Mouse (Mus musculus) liver, embryonic 14.5 days (tissue): ENCODE results near the gene Mrpl33. TPM values are rescaled to one million over a fixed set of nuclear protein-coding genes. Genes with fewer than 3 reads are reported as not detected.

Experiments
- ATAC-seq: fragments of 200-750 bp; cut with Nextera tagmentation; 2 replicates; pipeline ENCODE4 v1.8.0; 2017; ENCODE audit warnings: moderate number of reproducible peaks, mild to moderate bottlenecking, moderate library complexity; ENCODE audit not compliant: insufficient read depth
- DNase-seq, 3 experiments: peaks; one replicate each; pipeline ENCODE4 v3.0.0-alpha.2; 2012 to 2013; ENCODE audit warnings: low read depth in 3 of 3, low spot score in 3 of 3
- H3K27ac ChIP-seq: fragments of 300-500 bp; sonication (generic); 2 replicates; pipeline ENCODE4 v1.5.1; 2014; ENCODE audit warnings: moderate library complexity, mild to moderate bottlenecking, control low read depth, inconsistent platforms
- H3K27me3 ChIP-seq: fragments of 300-500 bp; sonication (generic); 2 replicates; pipeline ENCODE4 v1.6.1; 2014; ENCODE audit warnings: mild to moderate bottlenecking, low read length, moderate library complexity; ENCODE audit not compliant: control insufficient read depth, insufficient read depth
- H3K36me3 ChIP-seq: fragments of 300-500 bp; sonication (generic); replicated peaks from 2 replicates; pipeline ENCODE4 v1.6.1; 2014; ENCODE audit warnings: low read depth; ENCODE audit not compliant: control insufficient read depth, insufficient read depth
- H3K4me1 ChIP-seq, 2 experiments: fragments of 200-500 bp in 1 of 2; fragments of 300-500 bp in 1 of 2; sonication (generic) in 1 of 2; replicated peaks; 2 replicates each; pipeline ENCODE4 v1.6.1; 2012 to 2014; ENCODE audit warnings: antibody characterized with exemption in 1 of 2, inconsistent platforms in 1 of 2, low read length in 1 of 2; ENCODE audit not compliant: control insufficient read depth in 2 of 2, insufficient read depth in 2 of 2
- H3K4me2 ChIP-seq: fragments of 300-500 bp; sonication (generic); 2 replicates; pipeline ENCODE4 v1.6.1; 2014; ENCODE audit warnings: low read depth, mild to moderate bottlenecking, control low read depth, moderate library complexity
- H3K4me3 ChIP-seq, 2 experiments: fragments of 200-500 bp in 1 of 2; fragments of 300-500 bp in 1 of 2; sonication (generic) in 1 of 2; 2 replicates each; pipeline ENCODE4 v1.5.1; 2012 to 2014; ENCODE audit warnings: low read depth in 2 of 2, low read length in 2 of 2, mild to moderate bottlenecking in 2 of 2, control low read depth in 1 of 2, inconsistent platforms in 1 of 2, moderate library complexity in 1 of 2; ENCODE audit not compliant: insufficient read depth in 1 of 2
- H3K9ac ChIP-seq: fragments of 300-500 bp; sonication (generic); replicated peaks from 2 replicates; pipeline ENCODE4 v1.6.1; 2014; ENCODE audit warnings: mild to moderate bottlenecking, control low read depth, moderate library complexity
- H3K9me3 ChIP-seq: fragments of 300-500 bp; sonication (generic); 2 replicates; pipeline ENCODE4 v1.6.1; 2016; ENCODE audit warnings: low read length, mixed read lengths; ENCODE audit not compliant: control insufficient read depth
- CTCF ChIP-seq: IDR thresholded peaks from 2 replicates; pipeline ENCODE4 v1.5.1; 2016; ENCODE audit warnings: antibody characterized with exemption, low read depth, control low read depth
- EP300 ChIP-seq: IDR thresholded peaks from 2 replicates; pipeline ENCODE4 v1.6.1; 2016; ENCODE audit warnings: antibody characterized with exemption, low read depth
- WGBS: fragments of 180-500 bp; shearing (Covaris S2); extraction: QIAGEN DNeasy Blood & Tissue Kit; methylation state at CpG from one replicate; pipeline ENCODE4 v1.1.7; 2014; ENCODE audit not compliant: insufficient replicate concordance; 5-methylcytosine and 5-hydroxymethylcytosine counted together
- polyA plus RNA-seq, 2 experiments: library from polyadenylated mRNA; depleted of rRNA in 1 of 2; stranded (reverse) in 1 of 2; unstranded in 1 of 2; fragments of >200 nt; fragmentation: Nextera tagmentation in 1 of 2; extraction: Ambion mirVana in 1 of 2; gene quantifications; 2 replicates each; pipeline versions ENCODE4 v1.2.1 to v1.2.3; 2012 to 2014

Mrpl33 gene
- polyA plus RNA-seq, 2 experiments, result 80.0 to 219 TPM

DNA sequence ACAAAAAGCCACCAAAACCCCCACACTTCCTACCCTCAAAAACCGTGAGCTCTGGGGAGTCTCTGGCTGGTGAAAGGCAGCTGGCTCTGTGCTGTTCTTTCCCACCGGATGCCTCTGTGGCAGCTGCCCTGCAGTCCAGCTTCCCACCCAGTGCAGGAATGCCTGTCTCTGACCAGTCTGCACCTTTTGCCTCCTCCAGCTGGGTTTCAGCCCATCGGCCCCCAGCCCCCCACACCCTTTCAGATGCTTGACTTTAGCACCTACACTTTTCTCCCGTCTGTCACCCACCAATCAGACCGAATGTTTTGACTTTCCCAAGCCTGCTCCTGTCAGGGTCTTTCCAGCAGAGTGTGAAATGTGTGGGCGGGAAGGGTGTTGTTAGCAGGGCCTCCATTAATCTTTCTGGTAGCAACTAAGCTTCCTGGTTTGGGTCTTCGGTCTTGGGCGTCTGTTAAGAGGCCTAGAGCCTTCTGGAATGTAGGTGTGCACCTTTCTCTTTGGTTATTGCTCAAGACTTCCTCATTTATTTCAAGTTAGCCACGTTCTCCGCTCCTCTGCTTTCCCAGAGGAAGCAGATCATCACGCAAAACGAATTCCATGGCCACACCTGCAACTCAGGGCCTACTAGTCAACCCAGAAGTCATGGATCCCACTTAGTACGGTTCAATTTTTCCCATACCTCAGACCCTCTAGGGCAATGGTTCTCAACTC is 13.8 kb downstream of the Mrpl33 start:
- peaks cover 7 to 13% of the 10 kb centered on the region in 2 experiments; a peak in 3 of 4 replicates for H3K4me1 ChIP-seq
- no peak overlapping the region for H3K4me3 ChIP-seq
- H3K9ac ChIP-seq, result no peak overlapping the region
- 61% methylated on average over 13 of the region's 13 CpGs for WGBS
- TF ChIP-seq CTCF, result no peak
- TF ChIP-seq EP300, result no peak
- H3K36me3 ChIP-seq, result no peaks in the 10 kb centered on the region; the same call in 1 of the 2 replicates
- H3K4me2 ChIP-seq, result no peak overlapping the region
- no peaks in the 10 kb centered on the region for H3K9me3 ChIP-seq
- no peaks in the 10 kb centered on the region for H3K27me3 ChIP-seq
- no peak for ATAC-seq
- DNase-seq, result no peak
- H3K27ac ChIP-seq, result no peak overlapping the region

DNA sequence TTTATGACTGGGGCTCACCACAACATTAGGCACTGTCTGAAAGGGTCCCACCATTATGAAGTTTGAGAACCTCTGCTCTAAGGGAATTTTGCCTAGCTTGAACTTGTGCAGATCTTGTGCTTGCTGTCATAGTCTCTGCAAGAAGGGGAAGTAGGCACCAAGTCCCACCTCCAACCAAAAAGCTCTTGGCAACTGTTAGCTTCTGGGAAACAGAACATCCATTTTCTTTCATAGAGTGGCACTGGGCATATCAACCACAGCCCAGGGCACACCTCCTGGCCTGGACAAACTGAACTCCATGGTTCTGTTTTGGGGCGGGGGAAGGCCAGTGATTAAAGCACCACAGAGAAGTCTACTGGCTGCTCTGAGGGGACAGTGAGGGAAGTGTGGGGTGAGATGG is 14.5 kb downstream of the Mrpl33 start:
- 46% methylated on average over 1 of the region's 1 CpGs for WGBS
- no peak overlapping the region for H3K9ac ChIP-seq
- H3K27ac ChIP-seq, result no peak overlapping the region
- H3K4me1 ChIP-seq, result peaks cover 7 to 14% of the 10 kb centered on the region in 2 experiments; a peak in 3 of 4 replicates
- H3K4me3 ChIP-seq, result no peak overlapping the region
- H3K36me3 ChIP-seq, result peaks cover under 1% of the 10 kb centered on the region
- no peaks in the 10 kb centered on the region for H3K27me3 ChIP-seq
- ATAC-seq, result no peak
- TF ChIP-seq CTCF, result no peak
- no peak for TF ChIP-seq EP300
- H3K9me3 ChIP-seq, result no peaks in the 10 kb centered on the region
- no peak overlapping the region for H3K4me2 ChIP-seq
- DNase-seq, result no peak

GRCm38 (mm10) chr5:31613852-31614286 is 17.1 kb downstream of the Mrpl33 start:
- ATAC-seq, result peak; percentile 92
- Histone ChIP-seq H3K9me3 (no peaks in the 10 kb centered on the region), H3K4me3 (peak overlapping the region; percentile 94 to 98), H3K27me3 (no peaks in the 10 kb centered on the region), H3K9ac (peak overlapping the region; percentile 89), H3K27ac (peak overlapping the region; percentile 79), H3K4me1 (peaks cover 7 to 14% of the 10 kb centered on the region in 2 experiments; a peak in 3 of 4 replicates), H3K4me2 (peak overlapping the region; percentile 77), H3K36me3 (peaks cover 6% of the 10 kb centered on the region)
- TF ChIP-seq CTCF (peak; percentile 55), EP300 (no peak)
- WGBS, result 0% methylated on average over 37 of the region's 37 CpGs
- peak; percentile 72 to 79 (median 74) for DNase-seq

GRCm38 (mm10) chr5:31614339-31615025 is 17.7 kb downstream of the Mrpl33 start:
- 9% methylated on average over 6 of the region's 6 CpGs for WGBS
- H3K9me3 ChIP-seq, result no peaks in the 10 kb centered on the region
- H3K4me2 ChIP-seq, result peak overlapping the region; percentile 77
- peak overlapping the region; percentile 89 for H3K9ac ChIP-seq
- peaks cover 8% of the 10 kb centered on the region for H3K36me3 ChIP-seq
- no peak for TF ChIP-seq CTCF
- TF ChIP-seq EP300, result no peak
- H3K27ac ChIP-seq, result peak overlapping the region; percentile 79
- peaks cover 7 to 14% of the 10 kb centered on the region in 2 experiments; a peak in 3 of 4 replicates for H3K4me1 ChIP-seq
- H3K27me3 ChIP-seq, result no peaks in the 10 kb centered on the region
- no peak for ATAC-seq
- no peak for DNase-seq
- peak overlapping the region; percentile 94 to 98 for H3K4me3 ChIP-seq

DNA sequence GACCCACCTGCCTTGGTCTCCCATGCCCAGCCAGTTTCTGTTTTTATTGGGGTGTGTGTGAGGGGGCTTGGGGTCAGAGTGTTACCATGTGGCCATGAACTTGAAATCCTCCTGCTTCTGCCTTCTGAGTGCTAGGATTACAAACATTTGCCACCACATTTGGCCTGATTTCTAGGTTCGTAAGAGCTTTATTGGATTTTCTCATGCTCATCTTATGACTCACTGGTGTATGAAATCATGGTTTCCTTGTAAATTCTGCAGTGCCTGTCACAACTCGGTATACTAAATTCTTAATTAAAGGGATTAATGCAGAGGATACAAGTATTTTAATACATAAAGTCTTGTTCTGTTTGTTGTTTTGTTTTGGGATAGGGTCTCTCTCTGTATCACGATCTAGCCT is 23.6 kb downstream of the Mrpl33 start:
- Histone ChIP-seq H3K4me1 (peaks cover 0 to 3% of the 10 kb centered on the region in 2 experiments; a peak in 2 of 4 replicates), H3K27ac (no peak overlapping the region), H3K9me3 (no peaks in the 10 kb centered on the region), H3K27me3 (no peaks in the 10 kb centered on the region), H3K36me3 (peaks cover 8% of the 10 kb centered on the region), H3K4me3 (no peak overlapping the region), H3K4me2 (no peak overlapping the region), H3K9ac (no peak overlapping the region)
- DNase-seq (no peak), ATAC-seq (no peak)
- TF ChIP-seq CTCF, result no peak
- no peak for TF ChIP-seq EP300
- WGBS, result 87% methylated on average over 3 of the region's 3 CpGs
